Mouse (Mus musculus) ES-Bruce4 (cell line): Measurements from ENCODE around the gene Zpbp2. TPM values are rescaled to one million over a fixed set of nuclear protein-coding genes. Genes with fewer than 3 reads are reported as not detected.
"Not testable (repeated sequence)": the region's sequence is repeated elsewhere in the genome, so short reads cannot be mapped to it uniquely, and the experiment has no call there.

Experiments used
- H3K27ac ChIP-seq: 2 replicates; pipeline ENCODE4 v1.5.1; 2012; ENCODE audit warnings: low read length, inconsistent platforms; ENCODE audit not compliant: insufficient read depth
- H3K27me3 ChIP-seq: 2 replicates; pipeline ENCODE4 v1.6.1; 2012; ENCODE audit warnings: mild to moderate bottlenecking, low read length, inconsistent platforms; ENCODE audit not compliant: control insufficient read depth, poor library complexity, insufficient read depth, severe bottlenecking
- H3K36me3 ChIP-seq: 2 replicates; pipeline ENCODE4 v1.6.1; 2012; ENCODE audit warnings: inconsistent platforms, mild to moderate bottlenecking, low read length, moderate library complexity; ENCODE audit not compliant: control insufficient read depth, poor library complexity, insufficient read depth, severe bottlenecking
- H3K4me1 ChIP-seq: one replicate; pipeline ENCODE4 v1.8.1; 2011; ENCODE audit warnings: low read length; ENCODE audit not compliant: control insufficient read depth, insufficient read depth
- H3K4me3 ChIP-seq: 2 replicates; pipeline ENCODE4 v1.5.1; 2011; ENCODE audit warnings: low read depth, mild to moderate bottlenecking, low read length
- H3K9ac ChIP-seq: 2 replicates; pipeline ENCODE4 v1.6.1; 2012; ENCODE audit warnings: low read depth, mild to moderate bottlenecking, inconsistent platforms; ENCODE audit not compliant: poor library complexity, severe bottlenecking
- H3K9me3 ChIP-seq: replicated peaks from 2 replicates; pipeline ENCODE4 v1.6.1; 2012; ENCODE audit warnings: mild to moderate bottlenecking, low read length, inconsistent platforms; ENCODE audit not compliant: control insufficient read depth, poor library complexity, insufficient read depth, severe bottlenecking
- CTCF ChIP-seq: IDR thresholded peaks from one replicate; pipeline ENCODE4 v1.8.1; 2011; ENCODE audit warnings: low read depth, low read length
- EP300 ChIP-seq: IDR thresholded peaks from 2 replicates; pipeline ENCODE4 v1.6.1; 2011; ENCODE audit warnings: low read depth, low read length; ENCODE audit not compliant: insufficient read depth
- POLR2A ChIP-seq: IDR thresholded peaks from one replicate; pipeline ENCODE4 v1.8.1; 2011; ENCODE audit warnings: low read length; ENCODE audit not compliant: insufficient read depth
- polyA plus RNA-seq: library from polyadenylated mRNA; stranded (reverse); fragments of >200 nt; gene quantifications from 2 replicates; pipeline ENCODE4 v1.2.4, GENCODE M21; 2011; ENCODE audit warnings: low read depth; ENCODE audit not compliant: missing spikeins, insufficient read depth, insufficient read length

Gene Zpbp2
- polyA plus RNA-seq, 1 experiment: not detected

DNA sequence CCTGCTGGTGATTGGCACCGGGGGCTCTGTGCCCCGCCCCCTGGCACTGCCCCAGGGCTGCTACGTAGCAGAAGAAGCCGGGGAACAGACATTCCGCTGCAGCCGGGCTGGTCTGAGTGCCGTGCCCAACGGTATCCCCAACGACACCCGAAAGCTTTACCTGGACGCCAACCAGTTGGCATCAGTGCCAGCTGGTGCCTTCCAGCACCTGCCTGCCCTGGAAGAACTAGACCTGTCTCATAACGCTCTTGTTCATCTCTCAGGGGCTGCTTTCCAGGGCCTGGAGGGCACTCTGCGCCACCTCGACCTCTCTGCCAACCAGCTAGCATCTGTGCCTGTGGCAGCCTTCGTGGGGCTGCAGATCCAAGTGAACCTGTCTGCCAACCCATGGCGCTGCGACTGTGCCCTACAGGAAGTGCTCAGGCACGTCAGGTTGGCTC lies 48.0 kb downstream of the Zpbp2 start:
- Histone ChIP-seq H3K4me3 (peak overlapping the region; percentile 6; the same call in 1 of the 2 replicates), H3K27ac (no peak overlapping the region), H3K9me3 (no peaks in the 10 kb centered on the region), H3K4me1 (no peaks in the 10 kb centered on the region), H3K9ac (no peak overlapping the region), H3K27me3 (no peaks in the 10 kb centered on the region), H3K36me3 (no peaks in the 10 kb centered on the region)
- TF ChIP-seq CTCF (no peak), EP300 (no peak), POLR2A (no peak)

- TF ChIP-seq POLR2A (no peak), EP300 (no peak)
- peak overlapping the region; percentile 6; the same call in 1 of the 2 replicates for H3K4me3 ChIP-seq
- no peaks in the 10 kb centered on the region for H3K9me3 ChIP-seq
- H3K4me1 ChIP-seq: no peaks in the 10 kb centered on the region
- no peak overlapping the region for H3K9ac ChIP-seq
- no peaks in the 10 kb centered on the region for H3K36me3 ChIP-seq
- H3K27ac ChIP-seq: no peak overlapping the region
- no peaks in the 10 kb centered on the region for H3K27me3 ChIP-seq
Observed at GRCm38 (mm10) chr11:98599291-98599690, 48.4 kb downstream of the Zpbp2 start.

GRCm38 (mm10) chr11:98602090-98602690 lies 51.3 kb downstream of the Zpbp2 start:
- Histone ChIP-seq H3K27me3 (no peaks in the 10 kb centered on the region), H3K4me1 (no peaks in the 10 kb centered on the region), H3K9ac (no peak overlapping the region), H3K36me3 (no peaks in the 10 kb centered on the region), H3K27ac (no peak overlapping the region), H3K9me3 (no peaks in the 10 kb centered on the region), H3K4me3 (peak overlapping the region; percentile 47)
- no peak for TF ChIP-seq EP300
- no peak for TF ChIP-seq POLR2A
- TF ChIP-seq CTCF: no peak

DNA sequence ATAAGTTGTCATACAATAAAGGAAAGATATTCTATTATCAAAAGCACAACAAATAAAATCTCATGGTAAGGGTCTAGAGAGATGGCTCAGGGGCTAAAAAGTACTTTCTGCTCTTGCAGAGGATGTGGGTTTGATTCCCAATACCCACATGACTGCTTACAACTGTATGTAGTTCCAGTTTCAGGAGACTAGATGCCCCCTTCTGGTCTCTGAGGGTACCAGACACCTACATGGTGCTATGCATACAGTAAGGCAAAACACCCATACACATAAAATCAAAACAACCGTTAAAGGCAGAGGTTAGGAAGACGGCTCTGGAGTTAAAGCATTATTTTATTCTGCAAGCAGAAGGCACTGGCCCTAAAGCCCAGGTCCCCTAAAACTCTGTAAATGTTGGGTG lies 53.1 kb downstream of the Zpbp2 start:
- Histone ChIP-seq H3K36me3 (no peaks in the 10 kb centered on the region), H3K9ac (no peak overlapping the region), H3K9me3 (no peaks in the 10 kb centered on the region), H3K27me3 (no peaks in the 10 kb centered on the region), H3K27ac (no peak overlapping the region), H3K4me1 (no peaks in the 10 kb centered on the region), H3K4me3 (no peak overlapping the region)
- TF ChIP-seq CTCF (no peak), POLR2A (no peak), EP300 (no peak)

DNA sequence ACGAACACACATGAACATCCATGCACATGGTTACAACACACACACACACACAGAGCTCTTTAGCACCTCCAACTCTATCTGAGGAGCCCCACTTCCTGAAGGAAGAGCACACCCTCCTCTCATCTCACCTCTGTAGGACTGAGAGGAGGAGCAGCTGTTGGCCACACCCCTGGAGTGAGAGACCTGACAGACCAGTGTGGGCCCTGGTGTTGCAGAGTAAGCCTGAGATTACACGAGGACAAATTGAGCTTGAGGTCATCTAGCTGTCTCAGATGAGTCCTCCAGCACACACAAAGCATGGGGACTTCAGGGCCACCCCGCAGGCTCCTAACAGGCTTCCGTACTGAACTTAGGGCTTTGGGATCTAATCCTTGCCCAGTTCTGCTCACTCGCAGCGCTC lies 54.0 kb downstream of the Zpbp2 start:
- not testable (repeated sequence) for H3K4me1 ChIP-seq, H3K9ac ChIP-seq, H3K27me3 ChIP-seq, H3K36me3 ChIP-seq, H3K27ac ChIP-seq, H3K4me3 ChIP-seq, H3K9me3 ChIP-seq

- Histone ChIP-seq H3K27ac (no peak overlapping the region), H3K4me1 (no peaks in the 10 kb centered on the region), H3K9ac (no peak overlapping the region), H3K9me3 (no peaks in the 10 kb centered on the region), H3K36me3 (no peaks in the 10 kb centered on the region), H3K4me3 (no peak overlapping the region), H3K27me3 (no peaks in the 10 kb centered on the region)
- TF ChIP-seq CTCF (no peak), POLR2A (no peak), EP300 (no peak)
Observed at GRCm38 (mm10) chr11:98606763-98607162, 55.9 kb downstream of the Zpbp2 start.

Other genes with a start within 250 kb of the Zpbp2 start
- not detected in 2 replicates for gene Neurod2, start 221.4 kb upstream of the Zpbp2 start, polyA plus RNA-seq
- gene Ppp1r1b, start 202.7 kb upstream of the Zpbp2 start, polyA plus RNA-seq: 1.1 and 1.5 TPM in 2 replicates
- 12.2 and 16.8 TPM in 2 replicates for gene Stard3, start 192.7 kb upstream of the Zpbp2 start, polyA plus RNA-seq
- gene Tcap, start 167.3 kb upstream of the Zpbp2 start, polyA plus RNA-seq: not detected in 2 replicates
- not detected in 2 replicates for gene Pnmt, start 164.6 kb upstream of the Zpbp2 start, polyA plus RNA-seq
- gene Pgap3, start 150.6 kb upstream of the Zpbp2 start, polyA plus RNA-seq: 4.5 and 5.0 TPM in 2 replicates
- gene Erbb2, start 138.6 kb upstream of the Zpbp2 start, polyA plus RNA-seq: 11.0 and 12.4 TPM in 2 replicates
- 65.1 and 67.2 TPM in 2 replicates for gene Mien1, start 112.1 kb upstream of the Zpbp2 start, polyA plus RNA-seq
- gene Grb7, start 104.7 kb upstream of the Zpbp2 start, polyA plus RNA-seq: 45.6 and 48.2 TPM in 2 replicates
- gene Ikzf3, start 5.1 kb upstream of the Zpbp2 start, polyA plus RNA-seq: not detected in 2 replicates
- gene Ormdl3, start 36.3 kb downstream of the Zpbp2 start, polyA plus RNA-seq: 19.3 and 20.0 TPM in 2 replicates
- gene Lrrc3c, start 47.2 kb downstream of the Zpbp2 start, polyA plus RNA-seq: not detected in 2 replicates
- 50.0 and 53.5 TPM in 2 replicates for gene Gm12355, start 74.6 kb downstream of the Zpbp2 start, polyA plus RNA-seq
- not detected in 2 replicates for gene Gsdma3, start 75.3 kb downstream of the Zpbp2 start, polyA plus RNA-seq
- not detected in 2 replicates for gene Gsdma2, start 95.7 kb downstream of the Zpbp2 start, polyA plus RNA-seq
- 0.22 and 0.56 TPM in 2 replicates for gene Gsdma, start 113.3 kb downstream of the Zpbp2 start, polyA plus RNA-seq
- gene Psmd3, start 131.5 kb downstream of the Zpbp2 start, polyA plus RNA-seq: 123 and 129 TPM in 2 replicates
- not detected in 2 replicates for gene Csf3, start 150.2 kb downstream of the Zpbp2 start, polyA plus RNA-seq
- gene Med24, start 178.3 kb downstream of the Zpbp2 start, polyA plus RNA-seq: 83.5 and 85.8 TPM in 2 replicates
- gene Thra, start 189.5 kb downstream of the Zpbp2 start, polyA plus RNA-seq: 20.7 and 24.6 TPM in 2 replicates
- 7.4 and 7.5 TPM in 2 replicates for gene Nr1d1, start 224.2 kb downstream of the Zpbp2 start, polyA plus RNA-seq
- gene Msl1, start 244.4 kb downstream of the Zpbp2 start, polyA plus RNA-seq: 68.7 and 69.1 TPM in 2 replicates